Mouse (Mus musculus) left cerebral cortex, adult 2 months (tissue): ENCODE results near the gene Pan3. TPM values are rescaled to one million over a fixed set of nuclear protein-coding genes. Genes with fewer than 3 reads are reported as not detected.

Source experiments
- DNase-seq, 2 experiments: peaks; one replicate each; pipeline ENCODE4 v3.0.0; 2021 to 2022; ENCODE audit warnings: low spot score in 2 of 2, mixed read lengths in 1 of 2; ENCODE audit errors: extremely low spot score in 1 of 2
- H3K27ac ChIP-seq: fragments of 200-600 bp; 2 replicates; pipeline ENCODE4 v1.8.1; 2022
- H3K4me3 ChIP-seq: fragments of 200-600 bp; 2 replicates; pipeline ENCODE4 v1.8.1; 2022
- CTCF ChIP-seq: fragments of 200-600 bp; IDR thresholded peaks from 2 replicates; pipeline ENCODE4 v1.8.1; 2022; ENCODE audit warnings: antibody characterized with exemption, mild to moderate bottlenecking, moderate library complexity
- intact Hi-C: fragments of 180-260 bp; cut with DNase I; formaldehyde crosslinking; loops from one replicate; pipeline ENCODE4 v1.15.1; 2025
- total RNA-seq, 2 experiments: library from RNA; stranded (reverse); gene quantifications; 2 replicates each; pipeline ENCODE4 v1.2.3; 2021

The Pan3 gene
- total RNA-seq, 2 experiments from 2014 or later: 92.7 to 99.7 TPM

DNA sequence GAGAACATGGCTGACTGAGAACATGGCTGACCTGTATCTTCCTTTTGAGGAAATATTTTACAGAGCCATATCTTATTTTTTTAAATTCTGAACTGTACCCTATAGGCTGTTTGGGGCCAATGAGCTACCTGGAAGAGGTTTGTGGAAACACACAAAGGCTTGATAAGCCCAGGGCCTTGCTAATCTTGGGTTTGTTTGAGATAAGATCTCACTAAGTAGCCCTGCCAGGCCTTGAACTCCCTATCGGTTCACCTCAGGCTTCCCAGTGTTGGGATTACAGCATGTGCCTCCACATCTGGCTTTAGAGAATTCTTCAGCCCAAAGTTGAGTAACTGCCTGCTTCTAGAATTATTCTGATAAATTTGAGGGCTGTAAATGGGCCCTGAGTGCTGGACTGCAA lies 143.6 kb downstream of the Pan3 start:
- no peak overlapping the region for H3K4me3 ChIP-seq
- no peak overlapping the region for H3K27ac ChIP-seq
- TF ChIP-seq CTCF: no peak
- intact Hi-C loops: loop anchor here (10.0 kb wide), 1 partner anchor 371 kb away; no protein-coding TSS in a partner anchor
- no peak for DNase-seq

DNA sequence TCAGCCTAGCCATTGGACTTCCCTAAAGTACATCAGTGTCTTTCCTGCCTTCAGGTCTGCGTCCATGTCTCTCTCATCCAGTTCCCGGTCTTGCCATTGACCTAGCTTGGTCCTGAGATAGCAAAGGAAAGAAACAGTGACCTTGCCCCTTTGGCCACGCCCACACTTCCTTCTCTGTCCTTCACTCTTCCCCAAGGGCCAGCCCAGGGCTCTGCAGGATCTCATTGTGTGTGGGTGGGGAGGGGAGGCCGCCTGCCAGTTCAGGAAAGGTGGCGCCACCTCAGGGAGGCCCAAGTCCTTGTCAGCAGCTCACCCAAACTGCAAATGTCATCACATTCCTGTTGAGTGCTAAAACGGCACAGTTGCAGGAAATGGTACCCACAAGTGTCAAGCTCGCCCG lies 144.6 kb downstream of the Pan3 start:
- DNase-seq: no peak
- intact Hi-C loops: loop anchor here (10.0 kb wide), 1 partner anchor 370 kb away; no protein-coding TSS in a partner anchor

GRCm38 (mm10) chr5:147577003-147577402 lies 147.0 kb downstream of the Pan3 start:
- Histone ChIP-seq H3K27ac (no peak overlapping the region), H3K4me3 (no peak overlapping the region)
- no peak for TF ChIP-seq CTCF
- intact Hi-C loops: loop anchor here (10.0 kb wide), 1 partner anchor 368 kb away; no protein-coding TSS in a partner anchor
- DNase-seq: no peak

More for the DNA sequence above, 144.6 kb downstream of the Pan3 start:
- no peak for TF ChIP-seq CTCF
- Histone ChIP-seq H3K4me3 (no peak overlapping the region), H3K27ac (no peak overlapping the region)

DNA sequence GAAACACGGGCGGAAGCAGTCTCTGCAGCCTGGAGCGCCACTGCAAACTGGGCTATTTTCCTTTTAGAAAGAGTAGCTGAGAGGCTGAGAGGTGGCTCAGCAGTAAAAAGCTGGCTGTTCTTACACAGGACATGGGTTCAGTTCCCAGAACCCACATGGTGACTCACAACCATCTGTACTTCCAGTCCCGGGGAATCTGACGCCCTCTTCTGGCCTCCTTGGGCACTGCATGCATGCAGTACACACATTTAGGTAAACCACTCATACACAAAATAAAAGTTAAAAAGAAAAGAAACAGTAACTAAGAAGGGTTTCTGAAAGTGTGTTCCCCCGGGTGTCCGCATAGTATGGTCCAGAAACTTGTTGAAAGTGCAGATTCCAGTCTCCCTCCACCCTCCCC lies 149.2 kb downstream of the Pan3 start:
- intact Hi-C loops: loop anchor here (10.0 kb wide), 1 partner anchor 366 kb away; no protein-coding TSS in a partner anchor
- peak; percentile 3; the same call in 1 of the 2 replicates for TF ChIP-seq CTCF
- Histone ChIP-seq H3K27ac (no peak overlapping the region), H3K4me3 (no peak overlapping the region)
- no peak for DNase-seq

DNA sequence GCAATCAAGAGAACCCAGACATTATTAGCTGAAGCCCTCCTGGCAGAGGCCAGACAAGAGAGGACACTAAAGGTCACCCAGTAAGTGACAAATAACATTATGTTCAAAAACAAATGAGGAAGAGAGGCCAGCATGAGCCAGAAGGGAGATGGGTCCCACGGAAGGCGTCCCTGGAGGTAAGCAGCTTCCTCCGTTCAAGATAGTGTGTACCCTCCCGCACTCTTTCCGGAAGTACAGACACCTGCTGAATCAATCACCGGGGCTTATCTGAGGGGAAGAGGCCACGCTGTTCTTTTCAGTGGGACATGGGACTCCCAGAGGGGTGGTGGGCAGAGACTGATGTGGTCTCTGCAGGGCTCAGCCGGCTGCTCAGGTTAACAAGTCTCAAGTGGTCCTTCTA lies 149.7 kb downstream of the Pan3 start:
- DNase-seq: no peak
- intact Hi-C loops: loop anchor here (10.0 kb wide), 1 partner anchor 365 kb away; no protein-coding TSS in a partner anchor
- no peak for TF ChIP-seq CTCF

GRCm38 (mm10) chr5:147580181-147580580 lies 150.2 kb downstream of the Pan3 start:
- no peak overlapping the region for H3K27ac ChIP-seq
- intact Hi-C loops: no loop called here
- TF ChIP-seq CTCF: no peak

More for the DNA sequence above, 149.7 kb downstream of the Pan3 start:
- H3K4me3 ChIP-seq: no peak overlapping the region
- H3K27ac ChIP-seq: no peak overlapping the region

DNA sequence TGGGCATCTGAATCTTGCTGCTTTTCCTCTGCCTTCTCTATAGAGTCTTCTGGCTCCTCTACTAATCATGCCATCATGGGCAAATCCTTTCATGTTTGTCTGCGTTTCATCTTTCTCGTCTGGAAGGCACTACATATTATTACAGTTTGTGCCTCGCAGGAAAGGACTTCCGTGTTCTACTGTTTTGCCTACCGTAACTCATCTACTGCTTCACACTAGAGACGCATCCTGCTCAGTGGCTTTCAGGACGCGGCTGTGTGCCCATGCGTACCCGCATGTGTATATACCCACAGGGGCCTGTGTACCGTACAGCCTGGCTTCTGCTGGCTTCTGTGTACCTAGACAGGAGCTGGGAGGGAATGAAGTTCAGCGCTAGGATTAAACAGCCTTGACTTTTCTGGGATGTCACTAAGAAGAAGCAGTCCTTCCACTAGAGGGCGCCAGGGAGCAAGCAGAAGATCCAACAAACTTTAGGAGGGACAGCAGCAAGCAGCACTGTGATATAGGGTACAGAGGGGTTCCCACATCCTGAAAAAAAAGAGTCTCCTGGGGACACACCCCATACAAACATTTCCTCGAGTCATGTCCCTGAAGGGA lies 153.8 kb downstream of the Pan3 start:
- no peak overlapping the region for H3K27ac ChIP-seq
- peak; percentile 82 for TF ChIP-seq CTCF
- intact Hi-C loops: loop anchor here (2.0 kb wide), 1 partner anchor 265 kb away; no protein-coding TSS in a partner anchor
- no peak overlapping the region for H3K4me3 ChIP-seq
- peak; percentile 72 to 85 for DNase-seq

More at GRCm38 (mm10) chr5:147580181-147580580, 150.2 kb downstream of the Pan3 start:
- H3K4me3 ChIP-seq: no peak overlapping the region
- no peak for DNase-seq

DNA sequence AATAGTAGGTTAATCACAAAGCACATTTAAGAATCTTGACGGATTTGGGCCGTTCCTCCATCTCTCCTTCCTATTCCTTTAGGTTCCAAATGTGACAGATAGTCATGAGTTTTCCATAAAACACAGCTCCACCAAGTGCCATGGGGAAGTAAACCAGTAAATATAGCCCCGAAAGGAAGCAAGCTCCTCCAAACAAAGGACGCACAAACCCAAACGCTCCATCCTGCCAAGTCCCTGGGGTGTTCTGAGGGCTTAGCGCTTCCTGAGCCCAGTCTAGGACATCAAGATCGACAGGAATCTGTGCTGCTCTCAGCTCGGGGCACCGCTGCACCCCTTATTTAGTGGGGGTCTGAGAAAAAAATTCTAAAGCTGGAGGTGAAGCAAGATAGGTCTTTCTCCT lies 154.7 kb downstream of the Pan3 start:
- no peak for DNase-seq
- intact Hi-C loops: loop anchor here (2.0 kb wide), 1 partner anchor 264 kb away; no protein-coding TSS in a partner anchor
- Histone ChIP-seq H3K27ac (no peak overlapping the region), H3K4me3 (no peak overlapping the region)
- no peak for TF ChIP-seq CTCF

GRCm38 (mm10) chr5:147585070-147585469 lies 155.1 kb downstream of the Pan3 start:
- intact Hi-C loops: loop anchor here (2.0 kb wide), 1 partner anchor 264 kb away; no protein-coding TSS in a partner anchor
- Histone ChIP-seq H3K27ac (no peak overlapping the region), H3K4me3 (no peak overlapping the region)
- DNase-seq: no peak
- no peak for TF ChIP-seq CTCF

GRCm38 (mm10) chr5:147589814-147590213 lies 159.9 kb downstream of the Pan3 start:
- peak in 1 of 2 experiments; percentile 30 for DNase-seq
- Histone ChIP-seq H3K4me3 (no peak overlapping the region), H3K27ac (no peak overlapping the region)
- intact Hi-C loops: no loop called here
- TF ChIP-seq CTCF: no peak

- DNase-seq: no peak
- intact Hi-C loops: no loop called here
- Histone ChIP-seq H3K4me3 (no peak overlapping the region), H3K27ac (no peak overlapping the region)
- no peak for TF ChIP-seq CTCF
Measured at GRCm38 (mm10) chr5:147597825-147598224, 167.9 kb downstream of the Pan3 start.

Other genes starting within 250 kb of the Pan3 start
- under 1 TPM; 0.19 to 0.38 TPM for gene Gsx1, start 241.5 kb upstream of the Pan3 start, total RNA-seq
- gene Pdx1, start 160.2 kb upstream of the Pan3 start, total RNA-seq: not detected
- gene Cdx2, start 122.9 kb upstream of the Pan3 start, total RNA-seq: not detected
- gene Urad, start 107.7 kb upstream of the Pan3 start, total RNA-seq: not detected
- 1 to 10 TPM; 7.2 to 8.0 TPM for gene Flt3, start 29.7 kb upstream of the Pan3 start, total RNA-seq